Mouse (Mus musculus) lung, postnatal 36 days (tissue): ENCODE measurements around the gene Slc26a9.
"Not testable (repeated sequence)": the region's sequence is repeated elsewhere in the genome, so short reads cannot be mapped to it uniquely, and the experiment has no call there.

Source experiments
- DNase-seq: peaks from one replicate; pipeline ENCODE4 v3.0.0; 2022; ENCODE audit warnings: mixed read lengths

Gene Slc26a9

DNA sequence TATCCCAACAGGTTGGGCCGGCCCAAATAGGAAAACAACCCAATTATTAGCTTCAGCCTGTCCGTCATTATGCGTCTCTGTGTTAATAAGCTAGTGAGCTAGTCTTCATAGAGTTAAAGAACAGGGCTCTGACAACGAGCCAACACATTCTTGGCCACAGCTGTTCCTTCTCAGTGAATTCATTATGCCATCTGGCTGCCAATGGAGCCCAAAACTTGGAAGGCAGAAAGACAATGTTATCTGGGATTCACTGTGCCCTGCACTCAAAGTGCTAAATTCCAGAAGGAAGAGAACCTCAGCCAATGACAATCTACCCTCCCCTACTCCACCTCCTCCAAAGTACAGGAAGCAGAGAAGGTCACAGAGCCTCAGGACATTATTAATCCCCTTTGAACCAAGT is 26.8 kb downstream of the Slc26a9 start:
- DNase-seq, result peak; percentile 41

DNA sequence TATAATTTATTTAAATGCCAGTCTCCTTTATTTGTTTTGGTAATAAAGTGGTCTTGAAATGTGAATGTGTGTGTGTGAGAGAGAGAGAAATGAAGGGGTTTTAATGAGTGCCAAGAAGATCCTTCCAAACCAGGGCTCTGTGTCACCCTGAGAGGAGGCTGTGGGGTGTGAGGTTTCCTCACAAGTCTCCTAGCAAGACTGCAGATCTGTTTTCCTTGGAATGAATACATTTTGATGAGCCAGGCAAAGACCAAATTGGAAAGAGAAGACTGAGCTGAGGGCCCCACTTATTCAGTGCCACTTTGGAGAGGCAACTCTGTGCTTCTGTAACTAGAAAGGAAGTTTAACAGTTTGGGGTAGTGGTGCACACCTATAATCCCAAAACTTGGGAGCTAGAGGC is 27.6 kb downstream of the Slc26a9 start:
- no peak for DNase-seq

DNA sequence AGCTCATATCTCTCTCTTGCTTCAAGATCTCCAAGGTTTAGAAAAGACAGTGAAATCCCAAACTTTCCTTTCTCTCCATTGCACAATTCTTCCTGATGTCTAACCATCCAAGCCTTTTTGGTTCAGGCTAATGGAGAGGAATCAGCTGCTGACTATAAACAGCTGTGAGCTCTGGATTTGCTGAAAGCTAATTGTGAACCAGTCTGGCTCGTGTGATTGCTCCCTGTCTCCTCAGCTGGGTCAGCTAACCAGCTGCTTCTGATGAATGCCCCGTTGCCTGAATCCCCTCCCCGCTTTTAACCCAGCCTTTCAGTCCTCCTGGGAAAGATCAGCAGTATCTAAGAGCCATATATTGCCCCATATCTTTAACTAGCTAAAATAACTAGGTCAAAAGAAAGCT is 50.8 kb downstream of the Slc26a9 start:
- peak; percentile 38 for DNase-seq

DNA sequence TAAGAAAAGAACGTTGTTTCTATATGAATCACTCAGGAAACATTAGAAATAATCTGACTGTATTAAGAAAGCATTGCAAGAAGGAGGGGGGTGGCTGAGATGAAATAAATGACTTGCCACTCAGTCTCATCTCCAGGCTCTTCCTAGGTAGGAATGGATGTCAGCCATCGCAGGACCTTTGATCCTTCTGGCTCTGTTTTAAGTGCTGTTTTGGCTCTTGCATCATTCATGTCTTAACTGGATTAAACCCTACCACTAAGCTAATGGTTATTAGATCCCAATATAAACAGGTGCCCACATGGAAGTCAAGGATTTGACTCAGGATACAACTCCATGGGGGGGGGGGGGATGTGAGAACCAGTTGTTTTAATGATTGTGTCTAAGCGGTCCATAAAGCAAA is 51.3 kb downstream of the Slc26a9 start:
- no peak for DNase-seq

DNA sequence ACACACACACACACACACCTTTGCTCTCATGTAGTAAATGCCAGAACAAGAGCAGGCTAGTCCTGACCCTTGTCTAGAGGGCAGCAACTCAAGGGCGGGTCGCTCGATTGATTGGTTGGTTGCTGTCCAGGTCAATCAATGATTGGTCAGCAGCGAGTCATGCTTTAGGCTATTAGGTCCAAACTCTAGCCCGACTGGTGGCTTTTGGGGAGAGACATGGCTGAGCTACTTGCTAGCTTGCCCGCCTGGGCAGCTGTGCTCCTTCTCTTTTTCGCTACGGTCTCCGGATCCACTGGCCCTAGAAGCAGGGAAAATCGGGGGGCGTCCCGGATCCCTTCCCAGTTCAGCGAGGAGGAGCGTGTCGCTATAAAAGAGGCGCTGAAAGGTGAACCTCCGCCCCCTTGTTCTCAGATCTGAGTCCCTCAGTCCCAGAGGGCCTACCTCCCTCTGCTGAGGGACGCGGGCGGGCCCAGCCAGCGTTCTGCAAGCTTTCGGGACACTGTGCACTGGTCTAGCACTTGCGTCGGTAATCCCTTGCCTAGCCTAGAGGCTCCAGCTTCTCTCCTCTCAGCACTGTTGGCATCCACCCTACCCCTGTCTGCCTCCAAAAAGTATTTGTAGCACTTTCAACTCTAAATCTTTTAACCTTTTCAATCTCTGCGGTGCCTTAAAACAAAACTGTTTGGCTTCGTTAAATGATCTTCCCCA is 53.5 kb downstream of the Slc26a9 start, which contains the start of gene Pm20d1:
Gene Pm20d1 (plus strand): TSS at position 180 of the 708 bp plus-strand sequence.
- DNase-seq, result peak; percentile 79

DNA sequence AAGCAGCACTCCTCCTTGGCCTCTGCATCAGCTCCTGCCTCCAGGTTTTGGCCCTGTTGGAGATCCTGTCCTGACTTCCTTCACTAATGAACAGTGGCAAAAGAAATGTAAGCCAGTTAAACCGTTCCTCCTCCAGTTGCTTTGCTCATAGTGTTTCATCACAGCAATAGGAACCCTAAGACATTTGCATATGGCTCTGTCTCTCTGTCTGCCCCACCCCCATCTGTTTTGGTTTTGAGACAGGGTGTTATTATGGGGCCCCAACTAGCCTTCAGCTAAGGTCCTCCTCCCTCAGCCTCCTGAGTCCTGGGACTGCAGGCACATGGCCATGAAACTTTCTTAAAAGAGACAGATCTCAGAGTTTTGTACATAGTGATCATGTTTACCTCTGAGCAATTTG is 56.2 kb downstream of the Slc26a9 start:
- DNase-seq, result no peak

DNA sequence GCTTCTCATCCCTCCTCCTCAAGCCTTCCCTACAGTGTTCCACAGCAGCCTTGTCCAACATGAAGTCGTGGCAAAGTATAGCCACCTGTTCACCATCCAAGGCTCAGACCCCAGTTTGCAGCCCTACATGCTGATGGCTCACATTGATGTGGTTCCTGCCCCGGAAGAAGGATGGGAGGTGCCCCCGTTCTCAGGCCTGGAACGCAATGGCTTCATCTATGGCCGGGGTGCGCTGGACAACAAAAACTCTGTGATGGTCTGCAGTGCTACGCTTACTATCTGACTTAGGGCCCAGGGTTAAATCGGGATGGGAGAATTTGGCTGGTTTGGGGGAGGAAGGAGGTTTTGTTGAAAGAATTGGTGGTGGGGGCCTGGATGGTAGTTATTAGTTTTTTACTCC is 57.2 kb downstream of the Slc26a9 start:
- DNase-seq, result no peak

DNA sequence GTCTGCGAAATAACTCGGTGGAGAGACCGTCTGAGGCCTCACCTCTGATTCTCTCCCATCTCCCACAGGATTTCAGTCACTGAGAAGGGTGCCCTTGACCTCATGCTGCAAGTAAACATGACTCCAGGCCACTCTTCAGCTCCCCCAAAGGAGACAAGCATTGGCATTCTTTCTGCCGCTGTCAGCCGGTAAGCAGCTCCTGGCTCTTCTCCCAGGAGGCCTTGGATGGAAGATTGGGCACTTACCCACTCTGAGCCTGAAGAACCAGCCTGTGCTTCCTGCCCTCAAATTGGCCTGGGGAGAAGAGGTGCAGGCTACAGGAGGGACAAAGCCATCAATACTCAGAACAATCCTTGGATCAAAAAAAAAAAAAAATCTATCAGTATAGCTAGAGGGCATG is 58.8 kb downstream of the Slc26a9 start:
- peak; percentile 11 for DNase-seq

DNA sequence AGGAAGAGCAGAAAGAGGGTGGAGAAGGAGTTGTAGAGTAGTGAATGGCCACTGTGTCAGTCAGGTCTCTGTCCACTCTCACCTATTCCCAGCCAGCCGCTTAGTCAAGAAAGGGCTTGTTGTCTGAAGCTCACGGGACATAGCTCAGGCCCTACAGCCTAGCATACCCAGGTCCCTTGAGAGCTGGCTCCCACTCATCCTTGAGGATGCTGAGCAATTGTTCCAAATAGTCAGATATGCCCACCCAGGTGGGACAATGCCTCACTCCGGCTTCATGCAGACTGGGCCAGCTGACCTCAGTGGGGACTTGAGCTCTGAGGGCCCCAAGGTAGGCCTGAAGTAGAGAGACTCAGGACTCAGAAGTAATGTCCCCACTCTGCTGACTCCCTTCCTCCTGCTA is 60.3 kb downstream of the Slc26a9 start:
- no peak for DNase-seq

DNA sequence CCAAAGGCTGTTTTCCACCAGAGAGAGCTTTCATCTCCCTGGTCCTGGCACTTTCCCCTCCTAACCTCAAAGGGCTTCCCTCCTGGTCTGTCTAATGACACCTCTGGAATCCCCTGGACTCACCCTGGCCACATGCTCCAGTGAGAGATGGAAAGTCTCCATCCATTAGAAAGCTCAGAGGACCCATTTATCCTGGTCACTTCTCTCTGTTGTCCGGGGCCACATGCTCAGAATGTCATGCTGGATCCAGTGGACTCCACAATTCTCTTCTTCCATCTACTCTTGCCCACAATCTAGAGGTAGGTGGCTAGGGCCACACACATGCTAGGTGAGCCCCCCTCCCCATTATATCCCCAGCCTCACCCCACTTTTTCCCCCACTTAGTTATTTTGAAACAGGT is 65.2 kb downstream of the Slc26a9 start:
- no peak for DNase-seq

DNA sequence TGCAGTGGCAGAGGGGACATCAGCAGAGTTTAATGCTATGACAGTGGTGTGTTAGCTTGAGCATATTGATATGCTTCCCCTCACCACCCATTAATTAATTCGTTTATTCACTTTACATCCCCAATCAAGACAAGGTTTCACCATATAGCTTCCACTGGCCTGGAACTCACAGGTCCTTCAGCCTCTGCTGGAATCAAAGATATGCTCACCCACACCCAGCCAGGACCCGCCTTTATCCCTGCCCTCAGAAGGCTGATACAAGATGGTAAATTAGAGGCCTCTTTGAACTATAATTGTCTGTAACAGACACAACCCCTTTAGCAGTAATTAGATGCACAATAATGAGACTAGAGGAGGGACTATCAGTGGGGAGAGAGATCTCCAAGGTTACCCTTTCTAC is 65.8 kb downstream of the Slc26a9 start:
- no peak for DNase-seq

DNA sequence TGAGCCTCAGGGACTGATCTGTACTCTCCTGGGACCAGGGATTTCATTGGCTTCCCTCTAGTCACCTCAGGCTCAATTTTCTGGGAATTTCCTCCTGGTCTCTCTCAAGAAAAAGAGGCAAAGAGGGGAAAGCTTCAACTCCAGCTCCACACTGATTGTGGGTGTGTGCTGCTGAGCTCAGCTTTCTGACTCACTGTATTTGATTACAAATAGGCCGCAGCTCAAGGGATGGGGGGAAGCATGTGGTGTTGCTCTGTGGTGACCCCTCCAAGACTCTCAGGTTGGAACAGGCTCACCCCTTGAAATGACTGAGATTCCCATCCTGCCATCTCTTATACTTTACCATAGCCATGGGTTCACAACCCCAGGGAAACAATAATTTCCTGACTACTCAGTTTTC is 67.6 kb downstream of the Slc26a9 start:
- no peak for DNase-seq

DNA sequence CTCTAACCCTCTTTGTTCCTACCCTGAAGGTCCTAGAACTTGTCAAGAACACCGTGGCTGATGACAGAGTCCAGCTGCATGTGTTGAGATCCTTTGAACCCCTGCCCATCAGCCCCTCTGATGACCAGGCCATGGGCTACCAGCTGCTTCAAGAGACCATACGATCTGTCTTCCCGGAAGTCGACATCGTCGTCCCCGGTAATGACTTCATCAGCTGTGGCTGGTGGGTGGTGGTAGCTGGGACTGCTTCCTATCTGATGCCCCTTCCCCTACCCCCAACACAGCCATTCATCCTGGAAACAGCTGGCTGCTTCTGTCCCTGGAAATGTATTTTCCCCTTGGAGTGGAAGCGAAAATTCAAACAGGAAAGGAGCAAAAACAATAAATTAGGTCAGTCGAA is 68.2 kb downstream of the Slc26a9 start:
- DNase-seq, result no peak

DNA sequence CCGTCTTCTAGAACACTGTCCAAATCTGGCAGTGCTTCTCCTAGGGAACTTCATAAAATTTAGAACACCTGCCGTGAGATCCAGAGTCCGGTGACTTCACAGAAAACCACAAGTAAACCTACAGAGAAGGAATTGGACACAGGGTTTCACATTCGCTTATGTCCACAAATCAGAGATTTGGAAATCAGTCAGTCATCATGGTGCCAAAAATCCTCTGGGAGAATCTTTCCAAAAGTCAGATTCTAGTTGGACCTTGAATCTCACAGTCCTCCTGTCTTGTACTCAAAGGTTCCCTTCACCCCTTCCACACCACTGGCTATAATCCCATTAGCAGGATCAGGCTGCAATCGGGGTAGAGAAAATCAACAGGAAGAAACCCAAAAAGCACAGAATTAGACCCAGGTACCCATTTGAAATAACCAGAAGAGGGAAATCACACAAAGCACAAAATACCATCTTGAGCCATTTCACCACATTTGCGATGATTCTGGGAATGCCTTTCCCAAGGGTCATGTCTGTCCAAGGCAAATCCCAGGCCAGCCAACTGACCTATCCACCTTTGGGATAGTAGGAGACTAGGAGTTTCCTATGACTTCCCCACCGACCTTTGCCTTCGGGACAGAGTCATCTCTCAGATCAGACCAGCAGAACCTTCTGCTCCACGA is 68.9 kb downstream of the Slc26a9 start:
- DNase-seq, result no peak

DNA sequence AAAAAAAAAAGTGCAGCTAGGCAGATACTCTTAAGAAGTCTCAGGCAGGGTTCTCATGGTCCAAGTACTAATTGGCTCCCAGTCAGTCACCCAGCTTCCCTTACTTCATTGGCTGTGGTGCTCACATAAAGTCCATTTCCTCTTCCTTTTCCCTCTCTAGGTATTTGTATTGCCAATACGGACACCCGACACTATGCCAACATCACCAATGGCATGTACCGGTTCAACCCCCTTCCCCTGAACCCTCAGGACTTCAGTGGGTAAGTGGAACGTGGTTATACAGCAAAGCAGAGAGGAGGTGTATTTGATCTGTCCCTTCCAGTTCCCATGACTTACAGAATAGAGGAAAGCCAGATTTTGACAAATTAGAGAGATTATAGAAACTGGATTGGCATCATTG is 69.9 kb downstream of the Slc26a9 start:
- no peak for DNase-seq

DNA sequence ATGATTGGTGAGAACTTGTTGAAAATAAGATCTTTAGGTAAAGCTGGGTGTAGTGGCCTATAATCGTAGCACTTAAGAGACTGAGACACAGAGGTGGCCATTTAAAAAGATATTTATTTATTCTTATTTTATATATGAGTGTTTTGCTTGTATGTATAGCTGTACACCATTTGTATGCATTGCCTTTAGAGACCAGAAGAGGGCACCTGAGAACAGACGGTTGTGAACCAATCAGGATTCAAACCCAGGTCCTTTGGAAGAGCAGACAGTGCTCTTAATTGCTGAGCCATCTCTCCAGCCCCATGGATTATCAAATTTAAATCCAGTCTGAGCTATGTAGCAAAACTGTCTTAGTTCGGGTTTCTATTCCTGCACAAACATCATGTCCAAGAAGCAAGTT is 70.4 kb downstream of the Slc26a9 start:
- DNase-seq, result no peak

DNA sequence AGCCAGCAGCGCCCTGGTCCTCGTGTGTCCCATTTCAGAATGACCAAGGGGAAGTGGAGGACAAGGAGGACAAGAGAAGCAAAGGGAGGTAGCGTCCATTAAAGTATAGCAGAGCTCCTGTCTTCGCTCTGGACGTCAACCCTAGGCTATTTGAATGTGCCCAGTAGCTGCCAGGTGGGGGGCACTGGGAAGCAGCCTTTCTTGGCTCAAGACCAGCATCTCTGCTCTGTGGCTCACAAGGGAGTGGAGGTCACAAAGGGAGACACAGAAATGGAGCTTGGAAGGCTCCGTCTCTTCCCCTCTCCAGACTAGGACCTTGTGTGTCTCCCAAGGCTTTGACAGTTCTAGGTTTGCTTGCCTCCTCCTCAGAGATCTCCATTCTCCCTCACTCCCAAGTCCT is 73.1 kb downstream of the Slc26a9 start:
- no peak for DNase-seq

DNA sequence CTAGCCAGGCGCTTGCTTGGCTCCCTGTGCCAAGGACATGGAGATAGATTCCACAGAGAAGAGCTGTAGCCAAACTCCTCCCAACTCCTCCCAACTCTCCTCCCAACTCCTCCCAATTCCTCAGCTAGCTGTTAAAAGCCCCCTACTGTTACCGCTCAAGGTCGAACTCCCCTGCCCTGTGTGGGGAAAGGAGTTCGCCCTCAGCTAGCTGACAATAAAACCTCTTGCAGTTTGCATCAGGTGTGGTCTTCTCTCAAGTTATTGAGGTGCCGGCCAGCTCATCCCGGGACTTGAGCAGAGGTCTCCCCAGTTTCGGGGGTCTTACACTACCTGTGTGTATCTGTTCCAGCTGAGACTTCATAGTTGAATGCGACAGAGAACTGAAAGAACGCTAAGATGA is 76.5 kb downstream of the Slc26a9 start:
- not testable (repeated sequence) for DNase-seq

DNA sequence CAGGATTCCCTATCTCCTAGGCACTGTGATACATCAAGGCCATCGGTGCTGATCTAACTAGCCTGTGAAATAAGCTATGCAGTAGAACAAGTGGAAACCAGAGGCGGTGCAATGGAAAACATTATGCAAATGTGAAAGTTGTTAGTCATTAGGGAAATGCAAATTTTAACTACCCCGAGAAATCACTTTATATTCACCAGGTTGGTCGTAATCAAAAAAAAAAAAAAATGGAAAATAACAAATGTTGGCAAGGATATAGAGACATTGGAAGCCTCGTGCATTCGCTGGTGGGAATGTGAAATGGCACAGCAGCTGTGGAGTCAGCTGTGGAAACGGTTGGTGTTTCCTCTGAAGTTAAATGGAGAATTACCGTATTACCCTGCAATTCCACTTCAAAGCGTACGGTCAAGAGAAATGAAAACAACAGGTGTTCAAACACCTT is 77.1 kb downstream of the Slc26a9 start:
- no peak for DNase-seq
